Mouse (Mus musculus): ENCODE measurements around the gene Hacd3.
"Not testable (repeated sequence)": the region's sequence is repeated elsewhere in the genome, so short reads cannot be mapped to it uniquely, and the experiment has no call there.

Hacd3 gene

DNA sequence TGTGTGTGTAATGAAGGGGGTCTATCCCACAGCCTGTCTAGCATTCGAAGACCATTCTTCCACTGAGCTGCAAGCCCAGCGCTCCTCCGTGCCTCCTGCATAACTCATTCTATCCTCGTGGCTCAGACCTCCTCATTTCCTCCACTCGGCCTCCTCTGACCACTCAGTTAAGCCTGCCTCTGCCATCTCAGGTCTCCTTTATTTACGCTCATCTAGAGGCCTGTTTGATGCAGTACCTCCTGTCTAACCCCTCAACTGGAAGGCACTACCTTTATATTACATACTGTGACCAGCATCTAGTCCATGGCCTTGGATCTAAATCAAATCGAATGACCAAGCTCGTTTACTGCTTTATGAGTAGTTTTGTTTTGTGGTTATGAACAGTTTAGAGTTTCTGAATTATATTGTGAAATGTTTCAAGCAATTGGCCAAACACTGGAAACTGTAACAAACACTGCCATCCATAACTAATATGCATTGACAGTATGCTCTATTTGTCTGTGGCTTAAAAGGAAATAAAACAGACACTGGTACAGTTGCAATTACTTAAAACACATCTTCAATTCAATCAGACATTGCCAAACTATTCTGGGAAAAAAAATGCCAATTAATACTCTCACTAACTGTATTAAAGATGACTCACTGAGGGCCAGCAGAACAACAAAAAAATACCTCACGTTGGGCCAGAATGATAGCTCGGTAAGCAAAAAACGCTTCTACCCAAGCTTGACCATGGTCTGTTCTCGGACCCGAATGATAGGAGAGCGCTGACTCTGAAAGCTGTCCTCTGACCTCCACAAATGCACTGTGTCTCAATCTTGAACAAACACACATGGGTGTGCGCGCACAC, 4.3 kb downstream of the Hacd3 start:
- peak; percentile 61 for DNase-seq (ENCODE audit: low spot score)

DNA sequence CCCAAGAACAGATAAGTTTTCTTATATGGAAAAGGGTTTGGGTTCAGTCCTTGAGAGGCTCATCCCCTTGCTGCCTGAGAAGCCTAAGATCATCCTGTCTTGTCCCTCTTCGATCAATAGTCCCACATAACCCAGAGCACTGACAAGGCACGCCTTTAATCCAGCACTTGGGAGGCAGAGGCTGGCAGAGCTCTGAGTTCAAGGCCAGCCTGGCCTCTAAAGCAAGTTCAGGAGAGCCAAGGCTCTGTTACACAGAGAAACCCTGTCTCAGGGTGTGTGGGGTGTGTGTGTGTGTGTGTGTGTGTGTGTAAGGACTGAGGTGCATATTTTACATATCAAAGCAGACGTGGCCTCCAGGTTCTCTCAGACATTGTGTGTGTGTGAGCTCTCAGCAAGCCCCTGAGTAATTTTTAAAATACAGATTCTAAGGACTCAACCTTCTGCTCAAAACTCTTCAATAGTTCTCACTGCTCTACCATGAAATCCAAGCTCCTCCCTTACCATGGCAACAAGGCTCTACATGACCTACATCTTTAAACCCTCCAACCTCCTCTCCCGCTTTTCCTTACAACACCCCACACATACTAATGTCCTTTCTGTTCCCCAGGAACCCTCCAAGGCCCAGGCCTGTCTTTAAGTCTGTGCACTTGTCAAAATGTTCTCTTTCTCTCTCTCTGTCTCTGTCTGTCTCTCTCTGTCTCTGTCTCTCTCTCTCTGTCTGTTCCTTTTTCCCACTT, 5.1 kb downstream of the Hacd3 start:
- no peak for DNase-seq (ENCODE audit: low spot score)

DNA sequence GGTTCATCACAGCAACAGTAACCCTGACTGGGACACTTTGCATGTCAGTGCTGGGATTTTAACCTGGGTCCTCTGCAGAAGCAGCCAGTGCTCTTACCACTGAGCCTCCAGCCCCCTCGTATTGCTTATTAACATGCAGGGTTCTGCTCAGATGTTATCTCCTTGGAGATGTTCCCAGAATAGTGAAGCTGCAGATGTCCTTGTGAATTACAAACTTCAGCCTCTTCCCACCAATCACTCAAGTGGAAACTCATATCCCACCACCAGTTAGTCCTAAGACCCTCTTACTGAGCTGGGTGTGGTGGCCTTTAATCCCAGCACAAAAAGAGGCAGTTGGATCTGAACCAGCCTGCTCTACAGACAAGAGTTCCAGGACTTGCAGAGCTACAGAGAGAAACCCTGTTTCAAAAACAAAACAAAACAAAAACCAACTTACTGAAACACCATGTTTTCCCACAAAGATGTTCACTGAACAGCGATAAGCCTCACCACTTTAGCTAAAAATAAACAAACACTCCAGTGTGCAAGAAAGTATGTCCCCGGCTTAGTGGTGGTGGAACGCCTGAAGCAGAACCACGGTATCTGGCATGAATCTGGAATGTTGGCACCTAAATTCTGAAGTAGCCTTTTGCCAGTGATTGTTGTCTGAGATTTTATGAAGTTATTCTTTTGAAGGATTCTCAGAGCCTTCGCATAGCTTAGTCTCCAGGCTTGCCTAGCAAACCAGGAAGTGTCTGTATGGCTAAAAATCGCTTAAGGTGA, 5.9 kb downstream of the Hacd3 start:
- DNase-seq (ENCODE audit: low spot score), result peak; percentile 55

DNA sequence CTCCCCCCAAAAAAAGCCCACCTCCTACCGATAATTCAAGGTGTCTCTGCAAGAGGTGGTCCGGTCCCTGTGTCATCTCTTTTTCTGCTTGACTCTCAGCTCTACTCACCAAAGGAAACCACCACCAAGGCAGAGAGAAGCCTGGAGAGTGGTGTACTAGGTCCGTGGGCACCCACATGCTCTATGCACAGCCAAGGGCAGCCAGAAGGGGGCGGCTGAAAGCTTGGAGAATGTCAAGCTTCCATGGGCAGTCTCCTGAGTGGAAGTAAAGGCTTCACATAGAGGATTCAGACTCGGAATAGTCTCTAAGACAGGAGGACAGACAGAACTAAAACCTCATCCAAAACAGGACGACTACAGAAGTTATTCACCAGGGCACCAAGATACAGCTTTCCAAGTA, 10.2 kb downstream of the Hacd3 start:
- peak; percentile 39 for DNase-seq (ENCODE audit: low spot score)

DNA sequence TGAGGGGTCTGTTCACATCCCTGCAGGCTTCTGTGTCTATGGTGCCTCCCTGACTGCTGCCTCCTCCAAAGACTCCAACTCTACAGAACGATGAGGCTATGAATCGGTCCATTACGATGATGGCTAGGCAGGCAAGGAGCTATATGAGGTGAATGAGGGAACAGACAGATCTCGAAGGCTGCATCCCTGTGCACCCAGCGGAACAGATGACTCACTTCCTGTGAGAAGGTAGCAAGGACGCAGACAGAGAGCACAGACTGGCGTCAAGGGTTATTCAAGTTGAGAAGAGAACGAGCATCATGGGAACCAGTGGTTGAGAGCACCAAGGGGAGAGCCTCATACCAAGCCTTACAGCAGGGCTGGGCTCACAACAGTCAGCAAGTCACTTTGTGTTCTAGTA, 10.9 kb downstream of the Hacd3 start:
- peak; percentile 47 for DNase-seq (ENCODE audit: low spot score)

DNA sequence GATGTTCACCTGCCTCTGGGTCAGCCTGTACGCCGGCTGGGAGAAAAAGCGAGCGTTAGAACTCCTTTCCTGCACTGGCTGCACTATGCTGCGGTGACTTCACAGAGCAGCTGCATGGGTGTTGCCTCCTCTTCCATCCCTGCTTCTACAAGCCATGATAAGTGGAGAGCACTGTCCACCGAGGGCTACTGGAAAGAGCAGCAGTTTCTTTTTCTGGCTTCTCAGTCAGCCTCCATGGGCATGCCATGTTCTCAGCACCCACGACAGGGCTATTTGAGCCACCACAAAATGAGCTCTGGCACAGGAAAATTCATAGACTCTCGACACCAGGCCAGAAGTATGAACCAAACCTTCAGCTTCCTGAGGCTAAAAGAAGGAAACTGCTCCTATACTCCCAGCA, 15.8 kb downstream of the Hacd3 start:
- no peak for DNase-seq (ENCODE audit: low spot score)

DNA sequence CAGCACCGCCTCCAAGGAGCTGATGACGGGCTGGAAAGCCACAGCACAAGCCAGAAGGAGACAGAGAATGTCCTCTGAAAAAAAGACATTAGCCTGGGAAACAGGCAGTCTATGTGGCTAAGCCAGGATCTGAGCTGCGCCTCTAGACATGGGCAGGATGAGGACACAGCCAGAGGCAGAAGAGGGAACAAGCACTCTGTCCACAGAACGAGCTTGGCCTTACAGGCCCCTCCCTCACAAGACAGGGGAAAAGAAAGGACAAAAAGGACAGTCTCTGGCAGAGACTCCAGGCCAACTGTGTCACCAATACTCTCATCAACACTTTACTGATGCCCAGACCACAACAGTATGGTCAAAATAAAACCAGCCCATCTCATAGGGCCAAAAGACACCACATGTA, 20.0 kb downstream of the Hacd3 start:
- DNase-seq (ENCODE audit: low spot score), result no peak

DNA sequence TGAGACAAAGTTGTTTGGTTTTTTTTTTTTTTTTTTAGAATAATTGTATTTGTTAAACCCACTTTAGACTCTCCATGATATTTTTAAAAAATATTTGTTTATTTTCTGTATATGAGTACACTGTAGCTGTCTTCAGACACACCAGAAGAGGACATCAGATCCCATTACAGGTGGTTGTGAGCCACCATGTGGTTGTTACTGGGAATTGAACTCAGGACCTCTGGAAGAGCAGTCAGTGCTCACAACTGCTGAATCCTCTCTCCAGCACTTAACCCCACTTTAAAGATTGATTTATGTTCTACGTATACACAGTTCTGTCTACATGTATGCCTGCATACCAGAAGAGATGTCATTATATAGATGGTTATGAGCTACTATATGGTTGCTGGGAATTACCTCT, 26.0 kb downstream of the Hacd3 start:
- not testable (repeated sequence) for DNase-seq (ENCODE audit: low spot score)

DNA sequence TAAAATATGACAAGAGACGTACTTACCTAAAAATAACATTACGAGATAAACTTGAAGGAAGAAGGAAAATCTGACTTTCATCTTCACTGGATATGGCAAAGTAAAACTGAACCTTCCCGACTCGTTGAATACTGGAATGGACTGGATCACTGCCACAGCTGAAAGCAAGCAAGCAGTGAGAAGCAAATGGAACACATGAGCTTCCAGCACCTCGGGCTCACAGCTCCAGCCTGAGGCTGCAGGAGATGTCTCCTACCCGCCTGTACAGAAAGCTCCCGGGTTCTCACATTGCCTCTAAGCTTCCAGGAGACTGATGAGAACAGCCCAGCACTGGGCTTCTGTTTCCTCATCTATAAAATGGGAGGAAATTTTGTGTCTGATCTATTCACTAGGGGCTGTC, 31.2 kb downstream of the Hacd3 start:
- DNase-seq (ENCODE audit: low spot score), result no peak

DNA sequence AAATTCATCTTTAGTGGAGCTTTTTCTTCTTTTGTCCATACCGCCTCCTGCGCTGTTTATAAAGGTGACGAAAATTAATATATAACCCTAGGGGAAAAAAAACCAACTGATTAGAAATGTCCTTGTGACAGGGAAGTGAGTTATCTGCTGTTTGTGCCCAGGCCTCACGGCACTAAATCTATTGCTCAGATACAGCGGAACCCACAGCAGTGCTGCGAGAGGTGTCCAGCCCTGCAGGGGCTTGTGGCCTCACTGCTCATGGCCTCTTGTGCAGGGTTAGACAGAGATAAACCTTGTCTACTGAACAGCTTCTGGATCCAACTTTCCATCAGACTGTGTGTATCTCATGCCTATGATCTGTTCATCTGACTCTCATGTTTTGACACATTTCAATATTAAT, 33.0 kb downstream of the Hacd3 start:
- DNase-seq (ENCODE audit: low spot score), result no peak

DNA sequence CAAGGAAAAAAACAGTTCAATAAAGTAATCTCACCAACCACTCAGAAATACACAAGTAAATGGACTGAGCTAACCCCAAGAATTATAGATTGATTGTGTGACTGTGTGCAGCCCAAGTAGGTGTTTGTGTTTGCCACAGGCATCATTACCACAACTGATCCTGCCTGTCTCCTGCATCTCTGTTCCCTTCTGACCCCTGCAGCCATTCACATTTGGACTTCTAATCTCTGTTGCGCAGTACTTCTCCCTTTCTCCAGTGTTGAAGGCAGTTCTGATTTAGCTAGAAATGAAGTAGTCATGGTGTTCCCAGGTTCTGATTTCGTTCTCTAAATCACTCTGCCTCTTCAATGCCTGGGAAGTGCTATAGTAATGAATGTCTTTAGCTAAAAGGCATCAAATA, 33.8 kb downstream of the Hacd3 start:
- DNase-seq (ENCODE audit: low spot score), result no peak

DNA sequence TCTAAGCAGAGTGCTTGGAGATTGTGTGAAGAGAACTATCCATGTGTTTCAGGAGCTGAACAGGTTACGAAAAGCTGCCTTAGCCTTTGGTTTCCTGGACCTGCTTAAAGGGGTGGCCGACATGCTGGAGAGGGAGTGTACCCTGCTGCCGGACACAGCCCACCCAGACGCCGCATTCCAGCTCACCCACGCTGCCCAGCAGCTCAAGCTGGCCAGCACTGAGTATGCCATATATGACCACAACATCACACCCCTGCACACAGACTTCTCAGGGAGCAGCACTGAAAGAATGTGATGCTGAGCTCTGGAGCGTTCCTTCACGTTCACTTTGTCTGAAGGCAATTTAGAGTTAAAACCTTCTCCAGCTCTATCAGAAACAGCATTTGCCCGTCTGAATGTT, 35.7 kb downstream of the Hacd3 start:
- DNase-seq (ENCODE audit: low spot score), result no peak

DNA sequence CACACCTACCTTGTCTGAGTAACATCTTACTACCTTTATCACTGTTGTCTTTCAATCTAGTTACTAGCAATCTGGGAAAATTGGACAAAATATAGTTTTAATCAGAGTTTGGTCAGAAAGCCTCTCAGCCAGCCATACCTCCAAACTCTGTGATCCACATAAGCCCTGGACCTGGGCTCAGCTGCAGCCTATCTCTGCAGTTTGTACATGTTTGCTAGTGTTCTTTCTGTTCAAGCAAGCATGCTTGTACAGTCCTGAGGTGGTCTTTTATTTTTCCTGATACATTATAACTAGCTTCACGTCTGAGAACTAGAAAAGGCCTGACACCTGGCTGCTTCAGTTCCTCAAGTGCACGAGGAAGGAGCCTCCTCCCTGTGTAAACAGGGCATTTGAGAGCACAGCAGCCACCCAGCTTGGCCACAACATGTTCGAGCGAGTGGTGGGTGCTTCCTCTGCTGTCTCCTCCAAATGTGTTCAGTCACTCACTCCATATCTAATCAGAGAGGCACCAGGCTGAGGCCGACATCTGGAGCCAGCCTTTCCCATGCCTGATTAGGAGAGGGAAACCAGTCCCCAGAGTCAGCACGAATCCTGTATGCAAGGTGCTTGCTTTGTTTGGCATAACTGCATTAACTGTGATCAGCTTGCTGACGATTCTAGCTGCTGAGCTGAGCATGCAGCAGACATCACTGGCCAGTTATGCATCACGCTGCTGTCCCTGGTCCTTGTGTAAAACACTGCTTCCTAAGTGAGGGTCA, 36.3 kb downstream of the Hacd3 start:
- peak; percentile 66 for DNase-seq (ENCODE audit: low spot score)

DNA sequence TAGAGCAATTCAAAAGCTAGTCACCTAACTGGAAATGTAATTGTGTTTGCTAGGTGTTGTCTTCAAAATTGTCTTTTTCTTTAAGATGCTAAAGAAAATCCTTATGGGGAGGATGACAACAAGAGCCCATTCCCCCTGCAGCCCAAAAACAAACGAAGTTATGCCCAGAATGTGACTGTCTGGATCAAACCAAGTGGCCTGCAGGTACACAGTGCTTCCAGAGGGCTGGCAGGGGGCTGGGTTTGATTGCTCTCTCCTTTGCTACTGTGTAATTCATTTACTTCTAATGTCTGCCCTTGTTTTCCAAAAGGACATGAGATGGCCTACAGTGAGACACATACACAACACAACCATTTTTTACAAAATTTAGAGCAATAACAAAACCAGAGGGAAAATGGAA, 39.6 kb downstream of the Hacd3 start:
- DNase-seq (ENCODE audit: low spot score), result no peak

DNA sequence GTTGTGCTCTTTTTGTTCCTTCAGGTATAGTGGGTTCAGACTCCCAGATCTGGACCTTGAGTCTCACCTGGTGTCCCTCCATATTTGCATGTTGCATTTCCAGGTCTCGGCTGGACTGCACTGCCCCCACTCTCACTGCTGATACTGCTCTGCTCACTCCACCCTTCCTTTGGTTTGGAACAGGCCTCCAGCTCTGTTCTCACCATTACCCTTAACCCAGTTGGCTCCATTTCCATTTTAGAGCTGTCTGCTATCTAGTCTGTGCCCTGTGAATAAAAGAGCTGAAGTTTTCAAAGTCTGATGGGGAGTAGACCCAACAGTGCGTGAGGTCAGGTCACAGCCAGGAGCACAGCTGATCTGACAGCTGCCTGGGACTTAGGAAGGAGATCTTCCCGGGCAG, 40.9 kb downstream of the Hacd3 start:
- DNase-seq (ENCODE audit: low spot score), result no peak

DNA sequence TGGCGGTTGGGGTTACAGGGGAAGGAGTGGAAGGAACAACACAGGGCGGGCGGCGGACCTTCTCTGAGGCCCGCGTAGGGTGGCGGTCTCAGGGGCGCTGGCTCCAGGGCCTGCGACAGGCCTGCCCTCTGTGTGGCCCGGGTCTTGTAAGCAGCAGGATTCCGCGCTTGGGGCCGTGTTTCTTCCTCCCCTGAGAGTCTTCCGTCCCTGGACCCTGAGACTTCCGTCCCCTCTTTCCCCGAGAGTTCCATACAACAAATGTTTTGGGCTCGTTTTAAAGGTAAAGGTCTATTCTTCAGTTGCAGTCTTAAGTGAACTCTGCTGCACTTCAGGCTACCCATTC, 60.5 kb downstream of the Hacd3 start:
- DNase-seq (ENCODE audit: low spot score), result no peak

DNA sequence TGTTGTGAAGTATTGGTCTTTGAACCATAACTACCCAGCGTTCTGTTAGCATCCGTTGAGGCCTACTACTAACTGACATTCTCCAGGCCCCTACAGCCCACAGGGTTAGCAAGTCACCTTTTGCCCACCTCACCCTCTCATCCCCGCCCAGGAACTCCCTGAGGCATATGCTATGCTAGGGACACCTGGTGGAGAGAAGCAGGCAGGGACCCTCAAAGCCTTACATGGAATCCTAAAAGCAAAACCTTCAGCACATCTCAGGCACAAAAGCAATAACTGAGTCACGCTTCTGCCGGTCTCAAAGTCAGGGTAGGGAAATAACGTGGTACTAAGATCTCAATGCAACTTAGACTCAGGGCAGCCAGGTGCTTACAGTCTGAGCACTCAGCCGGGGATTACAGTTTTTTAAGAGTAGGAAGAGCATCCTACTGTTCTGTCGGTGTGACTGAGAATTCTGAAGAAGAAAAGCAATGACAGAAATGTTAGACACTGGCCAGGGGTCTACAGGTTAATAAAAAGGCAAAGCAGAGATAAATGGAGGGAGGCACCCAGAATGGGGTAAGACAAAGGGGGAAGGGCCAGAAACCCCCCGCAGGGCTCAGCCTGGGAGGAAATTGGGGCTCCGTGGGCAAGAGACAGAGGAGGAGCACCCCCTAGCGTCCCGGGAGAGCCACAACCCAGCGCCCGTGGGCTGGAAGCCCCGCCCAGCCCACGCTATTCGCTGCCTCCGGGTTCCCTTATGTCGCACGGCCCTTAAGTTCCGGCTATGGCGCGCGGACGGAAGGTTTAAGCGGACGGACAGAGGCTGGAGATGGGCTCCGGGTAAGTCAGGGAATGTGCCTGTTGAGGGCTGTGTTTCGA, 61.1 kb downstream of the Hacd3 start, which contains the start of gene Ints14:
Gene Ints14 (plus strand): TSS at position 789 of the 861 bp plus-strand sequence.
- DNase-seq (ENCODE audit: low spot score), result peak; percentile 97

DNA sequence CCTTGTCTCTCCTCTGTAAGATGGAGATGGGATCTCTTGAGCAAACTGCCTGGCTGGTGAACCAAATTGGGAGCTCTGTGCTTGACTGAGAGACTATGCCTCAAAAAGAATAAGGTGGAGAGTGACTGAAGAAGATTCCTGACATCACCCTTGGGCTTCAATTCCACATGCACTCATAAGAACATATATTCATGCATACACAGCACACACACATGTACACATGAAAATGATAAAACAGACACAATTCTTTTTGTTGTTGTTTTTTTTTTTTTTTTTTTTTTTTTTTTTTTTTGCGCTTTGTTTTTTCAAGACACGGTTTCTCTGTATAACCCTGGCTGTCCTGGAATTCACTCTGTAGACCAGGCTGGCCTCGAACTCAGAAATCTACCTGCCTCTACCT, 64.2 kb downstream of the Hacd3 start:
- DNase-seq (ENCODE audit: low spot score), result no peak

DNA sequence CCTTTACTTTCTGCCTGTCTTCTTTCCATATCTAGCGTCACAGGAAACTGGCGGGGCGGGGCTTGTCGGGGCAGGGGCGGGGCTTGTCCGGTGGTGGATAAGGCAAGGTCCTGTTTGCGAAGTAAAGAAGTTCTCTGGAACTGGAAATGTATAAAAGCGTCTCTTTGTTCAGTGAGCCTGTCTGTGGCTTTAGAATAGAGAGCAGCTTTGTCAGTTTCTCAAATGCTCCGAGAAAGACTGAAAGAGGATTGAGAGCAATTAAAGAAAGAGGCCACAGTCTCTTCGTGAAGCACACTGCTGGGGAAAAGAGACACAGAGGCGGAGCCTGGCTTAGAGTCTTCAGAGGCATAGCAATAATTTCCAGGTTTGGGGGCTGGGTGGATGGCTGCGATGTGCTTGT, 65.2 kb downstream of the Hacd3 start:
- DNase-seq (ENCODE audit: low spot score), result no peak

DNA sequence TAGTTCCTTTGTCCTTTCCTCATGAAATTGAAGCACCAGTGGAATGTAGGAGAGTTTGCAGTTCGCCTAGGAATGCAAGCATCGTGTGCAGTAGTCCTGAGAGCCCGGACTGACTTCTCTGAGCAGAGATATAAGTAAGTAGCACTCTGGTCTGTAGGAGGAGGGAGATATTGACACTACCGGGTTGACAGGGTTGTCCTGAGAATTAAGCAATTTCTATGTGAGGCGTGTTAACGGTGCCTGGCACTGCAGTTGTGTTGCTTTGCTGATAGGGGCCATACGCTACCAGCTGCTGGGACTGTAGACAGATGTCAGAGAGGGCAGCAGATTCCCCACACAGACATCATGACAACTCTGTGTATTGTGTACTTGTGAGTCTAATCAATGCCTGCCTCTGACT, 68.3 kb downstream of the Hacd3 start:
- no peak for DNase-seq (ENCODE audit: low spot score)

DNA sequence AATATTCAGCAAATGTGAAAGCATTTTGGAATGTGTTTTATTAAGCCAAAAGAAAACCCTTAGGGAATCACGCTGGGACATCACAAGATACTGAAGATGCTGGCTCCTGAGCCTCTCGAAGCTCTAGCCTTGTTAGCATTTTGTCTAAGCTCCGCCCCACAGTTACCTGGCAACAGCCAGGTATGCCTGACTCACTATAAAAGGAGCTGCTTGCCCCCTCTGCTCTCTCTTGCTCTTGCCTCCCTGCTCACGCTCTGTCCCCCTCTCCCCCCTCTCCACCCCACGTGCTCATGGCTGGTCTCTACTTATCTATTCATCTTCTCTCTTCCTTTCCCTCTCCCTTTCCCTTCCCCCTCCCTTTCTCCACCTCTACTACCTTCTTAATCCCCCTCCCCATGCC, 69.4 kb downstream of the Hacd3 start:
- DNase-seq (ENCODE audit: low spot score), result no peak

Measured in MN1 (cell line).